Mouse (Mus musculus): Measurements from ENCODE around the gene Mitf. TPM values are rescaled to one million over a fixed set of nuclear protein-coding genes. Genes with fewer than 3 reads are reported as not detected.

Gene Mitf
- polyA plus RNA-seq, 1 experiment from 2014 or later: 3.1 TPM

DNA sequence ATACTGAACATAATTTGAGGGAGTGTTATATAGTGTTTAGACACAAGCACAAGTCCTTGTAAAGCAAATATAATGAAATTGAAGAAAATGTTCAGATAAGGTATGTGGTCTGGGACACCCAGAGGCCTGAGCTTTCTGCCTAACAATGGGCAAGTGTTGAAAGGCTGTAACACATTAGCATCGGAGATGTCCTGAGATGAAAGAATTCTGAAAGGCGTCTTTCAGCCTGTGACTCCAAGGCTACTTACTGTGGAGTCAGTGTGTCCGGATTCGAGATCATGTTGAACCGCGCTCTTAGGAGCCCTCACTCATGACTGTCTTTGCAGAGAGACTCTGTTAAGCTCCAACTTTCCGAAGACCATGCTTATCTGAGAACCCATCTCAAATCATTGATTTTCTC is 111.6 kb downstream of the Mitf start:
- no peak overlapping the region for H3K27ac ChIP-seq (ENCODE audit: low read length)

DNA sequence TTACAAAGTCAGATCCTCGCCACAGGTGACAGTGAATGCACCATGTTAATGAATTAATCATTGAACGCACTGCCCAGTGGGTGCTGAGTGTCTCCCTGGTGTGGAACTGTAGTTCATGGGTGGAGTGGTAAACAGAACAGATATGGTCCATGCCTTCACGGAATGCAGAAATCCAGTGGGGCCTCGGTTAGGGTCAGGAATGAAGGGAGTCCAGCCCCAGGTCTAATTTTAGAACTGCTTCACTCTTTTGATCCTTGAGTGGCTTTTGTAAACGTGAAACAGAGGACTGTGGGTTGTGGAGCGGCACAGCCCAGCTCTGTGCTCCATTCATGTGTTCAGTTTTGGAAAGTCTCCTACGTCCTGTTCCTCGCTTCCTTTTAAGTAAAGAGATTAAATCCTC is 112.4 kb downstream of the Mitf start:
- H3K4me1 ChIP-seq (ENCODE audit: control insufficient read depth, insufficient read depth, low read length): peaks cover 4% of the 10 kb centered on the region; the same call in 1 of the 2 replicates
- ATAC-seq (ENCODE audit: insufficient number of reproducible peaks, insufficient read depth, low FRiP score, low read depth): no peak
- H3K4me2 ChIP-seq (replicated peaks; ENCODE audit: low read depth, low read length): no peak overlapping the region
- H3K4me3 ChIP-seq (ENCODE audit: low read depth, low read length): no peak overlapping the region
- no peaks in the 10 kb centered on the region for H3K36me3 ChIP-seq (ENCODE audit: control insufficient read depth, insufficient read depth, low read length)
- H3K9ac ChIP-seq (replicated peaks; ENCODE audit: low read depth, low read length): no peak overlapping the region
- no peaks in the 10 kb centered on the region for H3K27me3 ChIP-seq (ENCODE audit: control insufficient read depth, insufficient read depth, low read length)
- no peaks in the 10 kb centered on the region for H3K9me3 ChIP-seq (ENCODE audit: control insufficient read depth, low read depth, low read length)
- H3K27ac ChIP-seq (ENCODE audit: low read length): no peak overlapping the region
- WGBS: 43% methylated on average over 8 of the region's 8 CpGs

More for the DNA sequence above, 111.6 kb downstream of the Mitf start:
- Histone ChIP-seq H3K4me1 (ENCODE audit: control insufficient read depth, insufficient read depth, low read length) (peaks cover 4% of the 10 kb centered on the region; the same call in 1 of the 2 replicates), H3K36me3 (ENCODE audit: control insufficient read depth, insufficient read depth, low read length) (no peaks in the 10 kb centered on the region), H3K9ac (replicated peaks; ENCODE audit: low read depth, low read length) (no peak overlapping the region), H3K4me3 (ENCODE audit: low read depth, low read length) (no peak overlapping the region), H3K4me2 (replicated peaks; ENCODE audit: low read depth, low read length) (no peak overlapping the region), H3K9me3 (ENCODE audit: control insufficient read depth, low read depth, low read length) (no peaks in the 10 kb centered on the region), H3K27me3 (ENCODE audit: control insufficient read depth, insufficient read depth, low read length) (no peaks in the 10 kb centered on the region)
- WGBS: 73% methylated on average over 7 of the region's 7 CpGs
- ATAC-seq (ENCODE audit: insufficient number of reproducible peaks, insufficient read depth, low FRiP score, low read depth): no peak

DNA sequence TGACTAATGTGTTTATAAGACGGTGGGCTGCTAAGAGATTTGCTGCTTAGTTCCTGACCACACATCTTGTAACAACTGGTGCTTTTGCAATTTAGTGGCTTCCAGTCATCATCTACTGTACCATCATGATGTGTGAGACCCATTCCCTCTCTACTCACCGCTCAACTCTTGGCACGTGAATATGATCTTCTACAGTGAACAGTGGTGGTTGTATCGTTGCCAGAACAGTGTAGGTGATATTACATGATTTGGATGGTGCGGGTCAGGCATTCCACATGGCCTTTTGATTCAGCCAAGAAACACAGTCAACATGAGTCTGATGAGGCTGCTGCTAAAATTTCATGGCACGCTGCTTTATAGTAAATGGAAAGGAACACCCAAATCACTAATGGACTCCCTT is 114.7 kb downstream of the Mitf start:
- no peaks in the 10 kb centered on the region for H3K9me3 ChIP-seq (ENCODE audit: control insufficient read depth, low read depth, low read length)
- H3K4me2 ChIP-seq (replicated peaks; ENCODE audit: low read depth, low read length): no peak overlapping the region
- H3K4me3 ChIP-seq (ENCODE audit: low read depth, low read length): no peak overlapping the region
- H3K9ac ChIP-seq (replicated peaks; ENCODE audit: low read depth, low read length): no peak overlapping the region
- peaks cover 4% of the 10 kb centered on the region; the same call in 1 of the 2 replicates for H3K4me1 ChIP-seq (ENCODE audit: control insufficient read depth, insufficient read depth, low read length)
- no peak overlapping the region for H3K27ac ChIP-seq (ENCODE audit: low read length)
- no peak for ATAC-seq (ENCODE audit: insufficient number of reproducible peaks, insufficient read depth, low FRiP score, low read depth)
- H3K36me3 ChIP-seq (ENCODE audit: control insufficient read depth, insufficient read depth, low read length): no peaks in the 10 kb centered on the region
- 78% methylated on average over 6 of the region's 6 CpGs for WGBS
- H3K27me3 ChIP-seq (ENCODE audit: control insufficient read depth, insufficient read depth, low read length): no peaks in the 10 kb centered on the region

DNA sequence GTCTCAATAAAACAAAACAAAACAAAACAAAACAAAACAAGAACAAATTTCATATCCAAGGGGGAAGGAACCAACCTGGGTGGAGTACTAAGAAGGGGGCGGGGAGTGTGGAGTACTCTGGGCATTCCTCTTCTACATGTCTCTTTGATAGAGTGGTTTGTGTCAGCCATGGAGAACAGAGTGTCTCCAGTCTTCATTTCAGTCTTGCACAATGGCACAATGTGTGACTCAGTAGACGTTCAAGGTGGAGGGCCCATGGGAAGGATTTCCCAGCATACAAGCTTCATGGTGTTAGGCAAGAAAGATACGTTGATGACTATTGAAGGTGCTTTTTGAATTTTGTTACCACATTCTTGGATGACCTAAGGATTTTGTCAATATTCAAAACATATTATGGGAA is 117.4 kb downstream of the Mitf start:
- Histone ChIP-seq H3K4me1 (ENCODE audit: control insufficient read depth, insufficient read depth, low read length) (peaks cover 3% of the 10 kb centered on the region; the same call in 1 of the 2 replicates), H3K36me3 (ENCODE audit: control insufficient read depth, insufficient read depth, low read length) (no peaks in the 10 kb centered on the region), H3K9ac (replicated peaks; ENCODE audit: low read depth, low read length) (no peak overlapping the region), H3K4me3 (ENCODE audit: low read depth, low read length) (no peak overlapping the region), H3K27me3 (ENCODE audit: control insufficient read depth, insufficient read depth, low read length) (no peaks in the 10 kb centered on the region), H3K27ac (ENCODE audit: low read length) (no peak overlapping the region), H3K9me3 (ENCODE audit: control insufficient read depth, low read depth, low read length) (no peaks in the 10 kb centered on the region), H3K4me2 (replicated peaks; ENCODE audit: low read depth, low read length) (no peak overlapping the region)
- ATAC-seq (ENCODE audit: insufficient number of reproducible peaks, insufficient read depth, low FRiP score, low read depth): no peak
- WGBS: 90% methylated on average over 3 of the region's 3 CpGs

DNA sequence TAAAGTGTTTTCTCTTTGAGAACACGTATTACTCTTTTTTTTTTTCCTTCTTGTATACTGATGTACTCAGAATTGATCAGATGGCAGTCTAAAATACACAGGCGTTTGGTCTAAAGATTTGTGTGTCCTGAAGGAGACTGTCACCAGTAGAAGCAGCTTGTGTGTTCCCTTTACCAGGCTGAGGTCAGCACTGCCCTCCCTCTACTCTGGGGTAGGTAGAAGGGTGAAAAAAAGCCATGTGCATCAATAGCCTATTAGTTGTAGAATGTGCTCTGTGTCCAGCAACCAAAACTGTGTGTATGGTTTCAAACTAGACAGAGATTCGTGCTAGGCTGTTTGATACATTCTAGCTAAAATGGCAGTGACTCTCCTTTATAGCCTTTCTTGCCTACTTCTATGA is 122.2 kb downstream of the Mitf start:
- no peaks in the 10 kb centered on the region for H3K36me3 ChIP-seq (ENCODE audit: control insufficient read depth, insufficient read depth, low read length)

DNA sequence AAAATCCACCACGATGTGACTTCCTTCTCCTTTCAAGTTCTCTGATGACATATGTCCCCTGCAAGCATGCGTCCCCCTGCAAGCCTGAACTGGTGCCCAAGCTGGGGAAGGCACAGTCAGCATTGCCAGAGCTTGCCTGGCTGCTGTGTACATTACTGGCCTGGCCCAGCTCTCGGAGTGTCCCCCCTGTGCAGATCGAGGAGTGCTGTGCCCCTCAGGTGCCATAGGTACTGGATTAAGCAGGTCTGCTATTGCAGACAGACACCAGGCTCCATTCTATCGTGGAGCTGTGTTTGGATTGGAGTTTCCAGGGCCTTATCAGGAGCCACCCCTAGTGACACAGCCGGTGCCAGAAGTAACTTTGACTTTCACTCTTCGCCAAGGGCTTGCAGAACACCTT is 122.6 kb downstream of the Mitf start:
- no peak overlapping the region for H3K4me3 ChIP-seq (ENCODE audit: low read depth, low read length)
- no peak overlapping the region for H3K9ac ChIP-seq (replicated peaks; ENCODE audit: low read depth, low read length)
- peak overlapping the region; percentile 18; the same call in 1 of the 2 replicates for H3K4me2 ChIP-seq (replicated peaks; ENCODE audit: low read depth, low read length)
- ATAC-seq (ENCODE audit: insufficient number of reproducible peaks, insufficient read depth, low FRiP score, low read depth): peak; percentile 74; the same call in 1 of the 2 replicates
- no peaks in the 10 kb centered on the region for H3K9me3 ChIP-seq (ENCODE audit: control insufficient read depth, low read depth, low read length)
- no peaks in the 10 kb centered on the region for H3K36me3 ChIP-seq (ENCODE audit: control insufficient read depth, insufficient read depth, low read length)
- H3K27ac ChIP-seq (ENCODE audit: low read length): no peak overlapping the region
- no peaks in the 10 kb centered on the region for H3K4me1 ChIP-seq (ENCODE audit: control insufficient read depth, insufficient read depth, low read length)
- WGBS: 49% methylated on average over 7 of the region's 7 CpGs
- no peaks in the 10 kb centered on the region for H3K27me3 ChIP-seq (ENCODE audit: control insufficient read depth, insufficient read depth, low read length)

More for the DNA sequence above, 122.2 kb downstream of the Mitf start:
- Histone ChIP-seq H3K4me2 (replicated peaks; ENCODE audit: low read depth, low read length) (no peak overlapping the region), H3K27me3 (ENCODE audit: control insufficient read depth, insufficient read depth, low read length) (no peaks in the 10 kb centered on the region), H3K4me1 (ENCODE audit: control insufficient read depth, insufficient read depth, low read length) (no peaks in the 10 kb centered on the region), H3K4me3 (ENCODE audit: low read depth, low read length) (no peak overlapping the region), H3K9me3 (ENCODE audit: control insufficient read depth, low read depth, low read length) (no peaks in the 10 kb centered on the region), H3K9ac (replicated peaks; ENCODE audit: low read depth, low read length) (no peak overlapping the region), H3K27ac (ENCODE audit: low read length) (no peak overlapping the region)
- 53% methylated on average over 3 of the region's 3 CpGs for WGBS
- ATAC-seq (ENCODE audit: insufficient number of reproducible peaks, insufficient read depth, low FRiP score, low read depth): no peak

DNA sequence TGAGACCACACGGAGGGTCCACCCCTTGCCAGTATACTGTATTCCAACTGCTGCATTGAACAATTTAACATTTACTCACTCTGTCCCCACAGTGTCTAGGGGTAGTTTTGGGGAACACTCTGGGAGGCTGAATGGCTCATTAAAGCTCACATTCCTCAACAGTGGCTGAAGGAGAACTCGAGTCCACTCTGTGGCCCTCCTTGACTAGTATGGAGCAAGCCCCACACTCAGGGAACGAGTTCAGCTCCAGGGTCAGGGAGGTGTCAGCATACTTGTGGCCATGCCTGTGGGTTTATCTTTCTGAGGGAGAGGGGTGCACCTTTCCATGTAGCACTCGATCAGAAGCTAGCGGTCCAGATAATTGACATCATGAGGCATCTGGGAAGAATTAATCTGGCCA is 130.3 kb downstream of the Mitf start:
- Histone ChIP-seq H3K9me3 (ENCODE audit: control insufficient read depth, low read depth, low read length) (no peaks in the 10 kb centered on the region), H3K27me3 (ENCODE audit: control insufficient read depth, insufficient read depth, low read length) (no peaks in the 10 kb centered on the region), H3K36me3 (ENCODE audit: control insufficient read depth, insufficient read depth, low read length) (no peaks in the 10 kb centered on the region), H3K27ac (ENCODE audit: low read length) (no peak overlapping the region), H3K4me1 (ENCODE audit: control insufficient read depth, insufficient read depth, low read length) (no peaks in the 10 kb centered on the region), H3K4me3 (ENCODE audit: low read depth, low read length) (no peak overlapping the region), H3K9ac (replicated peaks; ENCODE audit: low read depth, low read length) (no peak overlapping the region), H3K4me2 (replicated peaks; ENCODE audit: low read depth, low read length) (no peak overlapping the region)
- 84% methylated on average over 5 of the region's 5 CpGs for WGBS
- ATAC-seq (ENCODE audit: insufficient number of reproducible peaks, insufficient read depth, low FRiP score, low read depth): no peak

DNA sequence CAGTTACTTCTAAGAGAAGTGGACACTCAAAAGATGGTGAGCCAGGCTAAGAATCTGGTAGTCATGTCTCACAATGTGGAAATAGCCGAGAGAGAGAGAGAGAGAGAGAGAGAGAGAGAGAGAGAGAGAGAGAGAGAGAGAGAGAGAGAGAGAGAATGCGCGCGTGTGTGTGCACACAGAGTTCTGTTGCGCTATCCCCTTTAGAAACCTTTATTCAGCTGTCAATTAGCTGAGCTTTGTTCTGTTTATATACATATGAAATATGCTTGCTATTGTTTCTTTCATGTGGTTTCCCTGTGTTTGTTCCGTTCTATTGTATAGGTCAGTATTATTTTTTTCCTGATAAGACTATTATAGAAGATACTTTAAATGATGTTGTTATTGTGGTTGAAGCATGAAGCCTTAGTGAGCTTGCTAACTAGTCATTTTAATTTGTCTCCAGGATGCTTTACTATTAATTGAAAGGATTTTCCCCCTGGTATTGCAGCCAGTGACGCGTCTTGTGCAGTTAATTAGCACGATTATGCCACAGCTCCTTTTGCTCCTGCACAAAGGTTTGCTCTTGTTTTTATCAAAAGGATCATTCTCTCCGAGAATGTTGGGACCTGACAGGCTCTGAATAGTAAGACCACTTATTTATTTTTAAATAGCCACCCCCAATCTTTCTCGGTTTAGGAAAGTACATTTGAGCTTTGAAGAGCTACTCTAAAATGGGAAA is 131.2 kb downstream of the Mitf start:
- WGBS: 68% methylated on average over 11 of the region's 11 CpGs
- no peaks in the 10 kb centered on the region for H3K27me3 ChIP-seq (ENCODE audit: control insufficient read depth, insufficient read depth, low read length)
- no peak overlapping the region for H3K9ac ChIP-seq (replicated peaks; ENCODE audit: low read depth, low read length)
- no peak overlapping the region for H3K27ac ChIP-seq (ENCODE audit: low read length)
- no peaks in the 10 kb centered on the region for H3K9me3 ChIP-seq (ENCODE audit: control insufficient read depth, low read depth, low read length)
- no peaks in the 10 kb centered on the region for H3K36me3 ChIP-seq (ENCODE audit: control insufficient read depth, insufficient read depth, low read length)
- no peak for ATAC-seq (ENCODE audit: insufficient number of reproducible peaks, insufficient read depth, low FRiP score, low read depth)
- H3K4me1 ChIP-seq (ENCODE audit: control insufficient read depth, insufficient read depth, low read length): no peaks in the 10 kb centered on the region
- no peak overlapping the region for H3K4me2 ChIP-seq (replicated peaks; ENCODE audit: low read depth, low read length)
- H3K4me3 ChIP-seq (ENCODE audit: low read depth, low read length): no peak overlapping the region

DNA sequence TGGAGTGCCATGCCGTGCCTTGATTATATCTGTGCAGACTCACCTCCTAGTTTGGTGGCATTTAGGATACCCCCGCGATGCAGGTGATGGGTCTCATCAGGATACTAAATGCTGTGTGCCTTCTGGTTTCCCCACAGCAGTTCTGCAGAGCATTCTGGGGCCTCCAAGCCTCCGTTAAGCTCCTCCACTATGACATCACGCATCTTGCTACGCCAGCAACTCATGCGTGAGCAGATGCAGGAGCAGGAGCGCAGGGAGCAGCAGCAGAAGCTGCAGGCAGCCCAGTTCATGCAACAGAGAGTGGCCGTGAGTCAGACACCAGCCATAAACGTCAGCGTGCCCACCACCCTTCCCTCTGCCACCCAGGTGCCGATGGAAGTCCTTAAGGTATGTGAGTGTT is 134.1 kb downstream of the Mitf start:
- Histone ChIP-seq H3K36me3 (ENCODE audit: control insufficient read depth, insufficient read depth, low read length) (no peaks in the 10 kb centered on the region), H3K9me3 (ENCODE audit: control insufficient read depth, low read depth, low read length) (no peaks in the 10 kb centered on the region)
- no peak for ATAC-seq (ENCODE audit: insufficient number of reproducible peaks, insufficient read depth, low FRiP score, low read depth)

More for the DNA sequence above, 134.1 kb downstream of the Mitf start:
- Histone ChIP-seq H3K4me3 (ENCODE audit: low read depth, low read length) (no peak overlapping the region), H3K27ac (ENCODE audit: low read length) (no peak overlapping the region), H3K4me1 (ENCODE audit: control insufficient read depth, insufficient read depth, low read length) (no peaks in the 10 kb centered on the region), H3K4me2 (replicated peaks; ENCODE audit: low read depth, low read length) (no peak overlapping the region), H3K27me3 (ENCODE audit: control insufficient read depth, insufficient read depth, low read length) (no peaks in the 10 kb centered on the region), H3K9ac (replicated peaks; ENCODE audit: low read depth, low read length) (no peak overlapping the region)
- 81% methylated on average over 12 of the region's 12 CpGs for WGBS
